Mouse (Mus musculus) heart, adult 2 months (tissue): ENCODE results near the gene Il9r.

Experiments used
- CTCF ChIP-seq: fragments of 200-600 bp; IDR thresholded peaks from 2 replicates; pipeline ENCODE4 v1.8.1; 2022; ENCODE audit warnings: antibody characterized with exemption, mild to moderate bottlenecking, moderate library complexity
- EP300 ChIP-seq: fragments of 200-500 bp; IDR thresholded peaks from 2 replicates; pipeline ENCODE4 v1.6.1; 2011; ENCODE audit warnings: low read depth, low read length, control low read depth; ENCODE audit not compliant: insufficient read depth
- POLR2A ChIP-seq: fragments of 200-500 bp; IDR thresholded peaks from 2 replicates; pipeline ENCODE4 v1.6.1; 2011; ENCODE audit warnings: mild to moderate bottlenecking, low read depth, low read length, control low read depth; ENCODE audit not compliant: insufficient read depth

DNA sequence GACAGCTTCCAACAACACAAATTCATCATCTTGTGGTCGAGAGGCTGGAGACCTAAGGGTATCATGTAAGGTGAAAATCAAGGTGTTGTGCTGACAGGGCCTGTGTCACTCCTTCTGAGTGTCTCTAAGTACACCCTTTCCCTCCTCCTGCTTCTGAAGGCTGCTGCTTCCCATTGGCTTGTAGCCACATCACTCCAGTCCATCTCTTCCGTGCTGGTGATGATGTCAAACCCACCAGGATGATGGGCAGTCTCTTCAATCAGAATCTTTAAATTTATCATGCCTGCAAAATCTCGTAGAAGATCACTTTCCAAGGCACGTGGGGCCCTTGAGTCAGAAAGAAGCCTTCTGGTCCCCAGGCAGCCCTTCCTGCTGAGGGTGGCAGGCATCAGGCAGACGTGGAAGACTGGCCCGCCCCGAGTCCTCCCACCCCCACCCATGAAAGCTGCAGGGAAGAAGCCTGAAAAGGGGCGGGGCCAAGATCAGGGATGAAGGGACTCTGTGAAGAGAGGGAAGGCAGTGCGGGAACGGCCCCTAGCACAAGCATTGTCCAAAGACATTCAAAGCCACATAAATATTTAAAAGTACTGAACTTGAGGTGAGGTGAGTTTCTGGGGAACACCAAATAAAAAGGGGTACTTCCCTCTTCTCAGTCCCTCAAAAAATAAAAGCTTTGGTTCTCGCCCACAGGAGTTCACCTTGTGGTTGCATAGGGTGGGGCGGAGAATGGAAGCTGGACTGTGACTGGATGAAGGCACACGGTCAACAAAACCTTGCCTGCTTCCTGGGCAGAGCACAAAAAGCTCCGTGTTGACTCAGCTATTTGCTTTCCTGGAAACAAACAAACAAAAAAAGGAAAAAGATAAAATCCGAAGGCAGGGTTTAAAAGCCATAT lies 62.1 kb downstream of the Il9r start:
- TF ChIP-seq POLR2A (no peak), EP300 (no peak), CTCF (no peak)
